Mouse (Mus musculus) liver, postnatal 0 days (tissue): ENCODE results near the gene Cdk5r2. TPM values are rescaled to one million over a fixed set of nuclear protein-coding genes. Genes with fewer than 3 reads are reported as not detected.
"Not testable (repeated sequence)": the region's sequence is repeated elsewhere in the genome, so short reads cannot be mapped to it uniquely, and the experiment has no call there.

ENCODE experiments used
- ATAC-seq: fragments of 200-750 bp; cut with Nextera tagmentation; 2 replicates; pipeline ENCODE4 v1.8.0; 2017; ENCODE audit warnings: mild to moderate bottlenecking, moderate library complexity
- DNase-seq: peaks from one replicate; pipeline ENCODE4 v3.0.0-alpha.2; 2016
- H3K27ac ChIP-seq: fragments of 300-500 bp; sonication (generic); 2 replicates; pipeline ENCODE4 v1.5.1; 2014; ENCODE audit warnings: antibody characterized with exemption, moderate library complexity, mild to moderate bottlenecking, low read depth
- H3K27me3 ChIP-seq: fragments of 300-500 bp; sonication (generic); 2 replicates; pipeline ENCODE4 v1.6.1; 2014; ENCODE audit warnings: low read length, control low read depth, mixed read lengths; ENCODE audit not compliant: insufficient read depth
- H3K36me3 ChIP-seq: fragments of 300-500 bp; sonication (generic); replicated peaks from 2 replicates; pipeline ENCODE4 v1.6.1; 2014; ENCODE audit warnings: mild to moderate bottlenecking, control low read depth, low read length, moderate library complexity, mixed read lengths; ENCODE audit not compliant: insufficient read depth
- H3K4me1 ChIP-seq: fragments of 300-500 bp; sonication (generic); 2 replicates; pipeline ENCODE4 v1.6.1; 2014; ENCODE audit warnings: antibody characterized with exemption, mild to moderate bottlenecking, control low read depth; ENCODE audit not compliant: insufficient read depth
- H3K4me2 ChIP-seq: fragments of 300-500 bp; sonication (generic); 2 replicates; pipeline ENCODE4 v1.6.1; 2014; ENCODE audit warnings: low read depth, mild to moderate bottlenecking, low read length, moderate library complexity, mixed read lengths
- H3K4me3 ChIP-seq: fragments of 300-500 bp; sonication (generic); 2 replicates; pipeline ENCODE4 v1.5.1; 2014; ENCODE audit warnings: low read depth, low read length
- H3K9ac ChIP-seq: fragments of 300-500 bp; sonication (generic); replicated peaks from 2 replicates; pipeline ENCODE4 v1.6.1; 2014; ENCODE audit warnings: mild to moderate bottlenecking, moderate library complexity
- H3K9me3 ChIP-seq: fragments of 300-500 bp; sonication (generic); 2 replicates; pipeline ENCODE4 v1.6.1; 2016; ENCODE audit warnings: mild to moderate bottlenecking, control low read depth, low read length, mixed read lengths
- CTCF ChIP-seq: sonication (generic); IDR thresholded peaks from 2 replicates; pipeline ENCODE4 v1.5.1; 2016; ENCODE audit warnings: antibody characterized with exemption, low read depth
- EP300 ChIP-seq: IDR thresholded peaks from 2 replicates; pipeline ENCODE4 v1.6.1; 2016; ENCODE audit warnings: antibody characterized with exemption, low read depth, mild to moderate bottlenecking
- WGBS: fragments of 180-500 bp; shearing (Covaris S2); extraction: QIAGEN DNeasy Blood & Tissue Kit; methylation state at CpG from one replicate; pipeline ENCODE4 v1.1.7; 2014; ENCODE audit not compliant: insufficient replicate concordance; 5-methylcytosine and 5-hydroxymethylcytosine counted together
- polyA plus RNA-seq: library from polyadenylated mRNA; unstranded; fragments of >200 nt; fragmentation: Nextera tagmentation; extraction: Ambion mirVana; gene quantifications from 2 replicates; pipeline ENCODE4 v1.2.1, GENCODE M21; 2015

Cdk5r2 gene
- polyA plus RNA-seq, 1 experiment from 2014 or later = not detected

DNA sequence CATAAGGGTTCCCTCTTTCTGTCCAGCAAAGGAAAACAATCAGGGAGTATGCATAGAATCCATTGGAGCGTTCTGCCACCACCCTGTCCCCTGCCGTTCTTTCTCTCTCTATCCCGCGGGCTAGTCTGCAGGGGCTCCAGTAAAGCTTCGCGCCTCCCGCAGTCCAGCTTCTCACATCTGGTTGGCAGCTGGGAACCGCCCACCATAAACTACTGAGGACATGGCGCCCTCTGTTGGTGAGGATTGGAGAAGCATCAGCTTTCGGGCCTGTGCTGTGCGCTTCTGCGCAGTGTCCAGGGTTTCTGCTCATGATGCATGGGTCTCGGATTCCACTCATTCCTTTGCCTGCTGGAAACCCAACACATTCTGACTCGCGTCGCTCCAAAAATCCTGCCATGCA, 46.7 kb upstream of the Cdk5r2 start:
- Histone ChIP-seq H3K4me2 (no peak overlapping the region; the same call in 1 of the 2 replicates), H3K9ac (no peak overlapping the region), H3K4me3 (no peak overlapping the region), H3K27me3 (peaks cover 79% of the 10 kb centered on the region), H3K9me3 (no peaks in the 10 kb centered on the region), H3K27ac (no peak overlapping the region), H3K4me1 (peaks cover 15% of the 10 kb centered on the region), H3K36me3 (no peaks in the 10 kb centered on the region)
- TF ChIP-seq EP300 (no peak), CTCF (peak; percentile 91)
- peak; percentile 88 for DNase-seq
- under 1% methylated on average over 16 of the region's 16 CpGs for WGBS
- peak; percentile 77 for ATAC-seq

DNA sequence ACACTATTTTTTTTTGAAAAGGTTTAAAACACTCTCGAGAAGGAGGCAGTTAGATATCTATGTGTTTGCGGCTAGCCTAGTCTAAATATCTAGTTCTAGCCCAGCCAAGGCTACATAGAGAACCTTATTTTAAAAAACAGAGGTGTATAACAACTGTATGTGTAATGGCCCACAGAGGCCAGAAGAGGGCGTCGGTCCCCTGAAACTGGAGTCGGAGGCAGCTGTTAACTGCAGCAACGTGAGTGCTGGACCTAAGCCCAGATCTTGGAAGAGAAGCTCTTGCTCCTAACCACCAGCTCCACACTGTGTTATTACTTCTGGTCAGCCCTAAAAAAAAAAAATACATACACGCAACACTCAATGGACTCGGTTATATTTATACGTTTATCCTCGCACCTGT, 45.7 kb upstream of the Cdk5r2 start:
- no peaks in the 10 kb centered on the region for H3K9me3 ChIP-seq
- DNase-seq (no peak), ATAC-seq (no peak)
- no peak for TF ChIP-seq EP300
- peak; percentile 21; the same call in 1 of the 2 replicates for TF ChIP-seq CTCF
- no peak overlapping the region for H3K9ac ChIP-seq
- H3K36me3 ChIP-seq = no peaks in the 10 kb centered on the region
- H3K4me1 ChIP-seq = peaks cover 11% of the 10 kb centered on the region
- H3K27ac ChIP-seq = no peak overlapping the region
- H3K27me3 ChIP-seq = peaks cover 70% of the 10 kb centered on the region
- H3K4me2 ChIP-seq = no peak overlapping the region
- WGBS = 56% methylated on average over 10 of the region's 10 CpGs
- H3K4me3 ChIP-seq = no peak overlapping the region

- H3K4me1 ChIP-seq = no peaks in the 10 kb centered on the region
- DNase-seq (no peak), ATAC-seq (no peak)
- TF ChIP-seq CTCF (no peak), EP300 (no peak)
- H3K9me3 ChIP-seq = no peaks in the 10 kb centered on the region
- no peaks in the 10 kb centered on the region for H3K36me3 ChIP-seq
- no peak overlapping the region for H3K27ac ChIP-seq
- H3K4me3 ChIP-seq = no peak overlapping the region
- 69% methylated on average over 9 of the region's 9 CpGs for WGBS
- H3K27me3 ChIP-seq = peaks cover 9% of the 10 kb centered on the region; the same call in 1 of the 2 replicates
- H3K9ac ChIP-seq = no peak overlapping the region
- no peak overlapping the region for H3K4me2 ChIP-seq
Measured at GRCm38 (mm10) chr1:74814931-74815647, 39.6 kb upstream of the Cdk5r2 start.

- H3K9ac ChIP-seq, H3K4me3 ChIP-seq, H3K27me3 ChIP-seq, H3K4me2 ChIP-seq, H3K4me1 ChIP-seq, ATAC-seq, H3K9me3 ChIP-seq, H3K27ac ChIP-seq, DNase-seq, H3K36me3 ChIP-seq: not testable (repeated sequence)
- 85% methylated on average over 6 of the region's 6 CpGs for WGBS
Measured at GRCm38 (mm10) chr1:74815965-74816364, 38.8 kb upstream of the Cdk5r2 start.

DNA sequence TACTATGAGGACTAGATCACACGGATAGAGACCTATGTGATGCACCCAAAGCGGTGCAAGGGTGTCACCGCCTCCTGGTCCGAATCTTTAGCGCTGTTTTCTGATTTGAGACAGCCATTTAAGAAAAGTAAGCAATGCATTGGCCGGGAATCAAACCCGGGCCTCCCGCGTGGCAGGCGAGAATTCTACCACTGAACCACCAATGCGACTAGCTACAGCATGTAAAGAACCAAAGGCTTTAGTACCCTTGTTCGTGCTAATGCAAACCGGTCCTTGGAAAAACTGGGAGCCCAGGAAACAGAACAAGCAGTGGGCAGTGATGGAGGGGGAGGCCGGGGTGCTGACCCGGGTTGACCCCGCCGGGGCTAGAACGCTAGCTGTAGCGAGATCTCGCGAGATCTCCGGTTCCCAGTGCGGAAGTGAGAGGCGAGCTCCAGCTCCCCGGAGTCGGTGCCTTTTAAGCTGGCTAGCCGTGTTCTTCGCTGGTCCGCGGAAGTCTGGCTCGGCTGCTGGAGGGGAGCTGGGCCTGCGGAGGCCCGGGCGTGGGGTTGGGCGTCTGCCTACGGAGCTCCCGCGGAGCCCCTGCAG, 38.0 kb upstream of the Cdk5r2 start:
- Histone ChIP-seq H3K4me2 (peak overlapping the region; percentile 75), H3K9ac (peak overlapping the region; percentile 83), H3K36me3 (no peaks in the 10 kb centered on the region), H3K4me3 (peak overlapping the region; percentile 72), H3K4me1 (no peaks in the 10 kb centered on the region), H3K27ac (peak overlapping the region; percentile 85), H3K9me3 (no peaks in the 10 kb centered on the region), H3K27me3 (0 out of 2 replicates have a peak, but pooled peaks cover 3% of the 10 kb centered on the region)
- TF ChIP-seq EP300 (no peak), CTCF (no peak)
- DNase-seq = peak; percentile 89
- WGBS = 7% methylated on average over 38 of the region's 38 CpGs
- peak; percentile 93 for ATAC-seq

GRCm38 (mm10) chr1:74817219-74817618, 37.5 kb upstream of the Cdk5r2 start:
- ATAC-seq (peak; percentile 30), DNase-seq (no peak)
- H3K9me3 ChIP-seq = no peaks in the 10 kb centered on the region
- H3K4me2 ChIP-seq = peak overlapping the region; percentile 75
- no peaks in the 10 kb centered on the region for H3K27me3 ChIP-seq
- TF ChIP-seq EP300 (no peak), CTCF (no peak)
- no peaks in the 10 kb centered on the region for H3K36me3 ChIP-seq
- H3K4me3 ChIP-seq = peak overlapping the region; percentile 72
- peak overlapping the region; percentile 85 for H3K27ac ChIP-seq
- H3K4me1 ChIP-seq = no peaks in the 10 kb centered on the region
- WGBS = 13% methylated on average over 14 of the region's 14 CpGs
- peak overlapping the region; percentile 83 for H3K9ac ChIP-seq
